Mouse (Mus musculus) neural tube, embryonic 11.5 days (tissue): ENCODE measurements around the gene Dvl2. TPM values are rescaled to one million over a fixed set of nuclear protein-coding genes. Genes with fewer than 3 reads are reported as not detected.

ENCODE experiments used
- ATAC-seq: fragments of 200-750 bp; cut with Nextera tagmentation; 2 replicates; pipeline ENCODE4 v1.8.0; 2017; ENCODE audit warnings: moderate number of reproducible peaks, mild to moderate bottlenecking, moderate TSS enrichment, moderate library complexity; ENCODE audit not compliant: insufficient read depth, low FRiP score, low TSS enrichment
- DNase-seq: peaks from one replicate; pipeline ENCODE4 v3.0.0-alpha.2; 2015; ENCODE audit warnings: low spot score
- H3K27ac ChIP-seq: fragments of 300-500 bp; sonication (generic); 2 replicates; pipeline ENCODE4 v1.5.1; 2014; ENCODE audit warnings: low read depth, mild to moderate bottlenecking, low read length
- H3K27me3 ChIP-seq: fragments of 300-500 bp; sonication (generic); 2 replicates; pipeline ENCODE4 v1.6.1; 2014; ENCODE audit warnings: mild to moderate bottlenecking, low read length, mixed read lengths; ENCODE audit not compliant: control insufficient read depth, insufficient read depth
- H3K36me3 ChIP-seq: fragments of 300-500 bp; sonication (generic); 2 replicates; pipeline ENCODE4 v1.6.1; 2014; ENCODE audit warnings: mild to moderate bottlenecking, low read length, moderate library complexity, mixed read lengths; ENCODE audit not compliant: control insufficient read depth, insufficient read depth
- H3K4me1 ChIP-seq: fragments of 300-500 bp; sonication (generic); 2 replicates; pipeline ENCODE4 v1.6.1; 2014; ENCODE audit warnings: low read length, mixed read lengths; ENCODE audit not compliant: control insufficient read depth, insufficient read depth
- H3K4me2 ChIP-seq: fragments of 300-500 bp; sonication (generic); 2 replicates; pipeline ENCODE4 v1.6.1; 2014; ENCODE audit warnings: low read depth, mild to moderate bottlenecking, moderate library complexity
- H3K4me3 ChIP-seq: fragments of 300-500 bp; sonication (generic); 2 replicates; pipeline ENCODE4 v1.5.1; 2014; ENCODE audit warnings: low read depth, low read length
- H3K9ac ChIP-seq: fragments of 300-500 bp; sonication (generic); 2 replicates; pipeline ENCODE4 v1.6.1; 2014; ENCODE audit warnings: mild to moderate bottlenecking, low read length
- H3K9me3 ChIP-seq: fragments of 300-500 bp; sonication (generic); 2 replicates; pipeline ENCODE4 v1.6.1; 2016; ENCODE audit warnings: low read length; ENCODE audit not compliant: control insufficient read depth
- WGBS: fragments of 180-500 bp; shearing (Covaris S2); extraction: QIAGEN DNeasy Blood & Tissue Kit; methylation state at CpG from one replicate; pipeline ENCODE4 v1.1.7; 2014; 5-methylcytosine and 5-hydroxymethylcytosine counted together
- polyA plus RNA-seq: library from polyadenylated mRNA; unstranded; fragments of >200 nt; fragmentation: Nextera tagmentation; extraction: Ambion mirVana; gene quantifications from 2 replicates; pipeline ENCODE4 v1.2.1, GENCODE M21; 2014

Dvl2 gene
- polyA plus RNA-seq, 1 experiment from 2014 or later, result 39.0 TPM

DNA sequence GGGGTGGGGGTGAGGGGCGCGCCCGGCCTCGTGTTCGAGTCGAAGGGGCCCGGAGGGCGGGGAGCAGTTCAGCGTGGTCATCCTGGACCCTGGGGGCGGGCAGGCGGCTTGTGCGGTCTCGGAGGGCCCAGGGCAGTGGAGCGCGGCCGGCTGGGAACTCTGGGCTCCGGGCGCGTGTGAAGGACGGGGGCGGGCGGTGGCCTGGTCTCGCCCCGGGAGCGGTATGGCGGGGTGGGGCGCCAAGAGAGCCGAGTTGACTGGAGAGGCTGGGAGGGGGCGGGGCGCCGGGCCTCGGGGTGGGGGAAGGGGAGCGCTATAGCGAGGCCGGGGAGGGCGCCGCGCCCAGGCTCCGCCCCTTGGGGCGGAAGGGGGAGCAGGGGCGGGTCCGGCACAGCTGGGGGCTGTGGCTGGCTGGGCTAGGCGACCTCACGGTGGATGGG, 3.3 kb upstream of the Dvl2 start:
- peaks cover 19% of the 10 kb centered on the region for H3K4me1 ChIP-seq
- DNase-seq, result peak; percentile 86

DNA sequence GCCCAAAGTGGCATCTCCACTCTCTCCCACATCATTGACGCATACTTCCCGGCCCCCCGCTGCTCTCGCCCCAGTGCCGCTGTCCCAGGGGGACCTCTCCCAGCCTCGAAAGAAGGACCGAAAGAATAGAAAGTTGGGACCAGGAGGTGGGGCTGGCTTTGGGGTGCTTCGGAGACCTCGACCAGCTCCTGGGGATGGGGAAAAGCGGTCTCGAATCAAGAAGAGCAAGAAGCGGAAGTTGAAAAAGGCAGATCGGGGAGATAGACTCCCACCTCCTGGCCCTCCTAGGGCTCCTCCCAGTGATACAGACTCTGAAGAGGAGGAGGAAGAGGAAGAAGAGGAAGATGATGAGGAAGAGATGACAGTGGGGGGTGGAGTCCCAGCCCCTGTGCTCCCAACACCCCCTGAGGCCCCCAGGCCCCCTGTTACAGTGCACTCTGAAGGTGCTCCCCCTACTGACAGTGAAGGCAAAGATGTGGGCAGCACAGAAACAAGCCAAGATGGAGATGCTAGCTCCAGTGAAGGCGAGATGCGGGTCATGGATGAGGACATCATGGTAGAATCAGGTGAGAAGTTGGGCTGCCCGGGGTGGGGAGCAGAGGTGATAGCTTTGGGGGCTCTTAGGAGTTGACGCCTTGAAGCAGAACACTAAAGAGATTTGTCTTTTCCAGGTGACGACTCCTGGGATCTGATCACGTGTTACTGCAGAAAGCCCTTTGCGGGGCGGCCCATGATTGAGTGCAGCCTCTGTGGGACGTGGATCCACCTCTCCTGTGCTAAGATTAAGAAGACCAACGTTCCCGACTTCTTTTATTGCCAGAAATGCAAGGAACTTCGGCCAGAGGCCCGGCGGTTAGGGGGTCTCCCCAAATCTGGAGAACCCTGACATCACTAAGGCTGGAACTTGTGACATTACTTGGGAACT, 1.6 kb upstream of the Dvl2 start:
- 93% methylated on average over 27 of the region's 27 CpGs for WGBS
- Histone ChIP-seq H3K4me3 (peak overlapping the region; percentile 5; the same call in 1 of the 2 replicates), H3K4me2 (no peak overlapping the region), H3K9me3 (no peaks in the 10 kb centered on the region), H3K36me3 (peaks cover 20% of the 10 kb centered on the region), H3K4me1 (peaks cover 18% of the 10 kb centered on the region), H3K27me3 (no peaks in the 10 kb centered on the region), H3K9ac (no peak overlapping the region), H3K27ac (no peak overlapping the region)
- ATAC-seq (no peak), DNase-seq (no peak)

More for the DNA sequence above, 3.3 kb upstream of the Dvl2 start:
- H3K9me3 ChIP-seq, result no peaks in the 10 kb centered on the region
- peak overlapping the region; percentile 95 for H3K4me3 ChIP-seq
- peak overlapping the region; percentile 48 for H3K4me2 ChIP-seq
- H3K36me3 ChIP-seq, result peaks cover 20% of the 10 kb centered on the region
- ATAC-seq, result 0 out of 2 replicates have a peak, but pooled peaks have one; percentile 7
- peak overlapping the region; percentile 96 for H3K27ac ChIP-seq
- no peaks in the 10 kb centered on the region for H3K27me3 ChIP-seq
- peak overlapping the region; percentile 93 for H3K9ac ChIP-seq
- 0% methylated on average over 5 of the region's 44 CpGs for WGBS

DNA sequence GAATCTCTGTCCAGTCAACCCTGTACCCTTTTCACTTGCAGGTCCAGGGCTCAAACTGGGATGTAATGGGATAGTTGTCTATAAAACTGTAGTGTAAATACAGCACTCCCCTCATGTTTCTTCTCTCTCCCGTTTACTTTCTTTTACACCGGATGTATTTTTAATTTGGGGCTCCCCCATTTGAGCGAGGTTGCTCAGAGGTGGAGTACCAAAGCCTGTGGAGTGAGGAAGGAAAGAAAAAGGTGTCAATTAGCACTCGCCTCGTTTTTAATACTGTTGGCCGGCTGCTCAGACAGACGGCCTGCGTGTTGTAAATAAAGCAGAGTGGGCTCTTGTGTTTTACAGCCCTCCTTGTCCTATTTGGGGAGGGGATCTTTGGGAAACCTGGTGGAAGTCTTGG, 729 bp upstream of the Dvl2 start:
- no peak overlapping the region for H3K9ac ChIP-seq
- peak overlapping the region; percentile 74 for H3K4me3 ChIP-seq
- H3K27me3 ChIP-seq, result no peaks in the 10 kb centered on the region
- WGBS, result 74% methylated on average over 8 of the region's 8 CpGs
- no peak for DNase-seq
- no peaks in the 10 kb centered on the region for H3K9me3 ChIP-seq
- H3K4me1 ChIP-seq, result peaks cover 18% of the 10 kb centered on the region
- H3K4me2 ChIP-seq, result no peak overlapping the region
- peaks cover 16% of the 10 kb centered on the region for H3K36me3 ChIP-seq
- ATAC-seq, result no peak
- H3K27ac ChIP-seq, result no peak overlapping the region

DNA sequence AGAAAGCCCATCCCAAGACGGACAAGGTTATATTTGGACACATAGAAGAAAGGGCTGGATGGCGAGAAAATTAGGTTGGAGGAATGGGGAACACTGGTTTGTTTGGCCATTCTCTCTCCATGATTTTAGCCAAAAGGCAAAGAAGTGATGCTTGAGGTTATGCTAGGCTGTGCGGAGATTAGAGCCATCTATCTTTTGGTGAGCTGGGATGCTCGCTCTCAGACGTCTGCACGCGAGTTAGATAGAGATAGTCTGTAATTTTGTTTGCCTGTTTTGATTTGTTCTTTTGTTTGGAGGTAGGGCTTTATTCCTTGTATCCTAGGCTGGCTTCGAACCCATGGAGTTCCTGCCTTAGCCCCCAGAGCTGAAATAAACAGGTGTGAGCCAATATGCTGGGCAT, 764 bp downstream of the Dvl2 start:
- Histone ChIP-seq H3K4me1 (peaks cover 18% of the 10 kb centered on the region), H3K9ac (peak overlapping the region; percentile 67), H3K4me3 (peak overlapping the region; percentile 74), H3K9me3 (no peaks in the 10 kb centered on the region), H3K36me3 (peaks cover 24% of the 10 kb centered on the region), H3K27me3 (no peaks in the 10 kb centered on the region), H3K4me2 (peak overlapping the region; percentile 83), H3K27ac (peak overlapping the region; percentile 80; the same call in 1 of the 2 replicates)
- DNase-seq (no peak), ATAC-seq (no peak)
- WGBS, result 13% methylated on average over 8 of the region's 8 CpGs

DNA sequence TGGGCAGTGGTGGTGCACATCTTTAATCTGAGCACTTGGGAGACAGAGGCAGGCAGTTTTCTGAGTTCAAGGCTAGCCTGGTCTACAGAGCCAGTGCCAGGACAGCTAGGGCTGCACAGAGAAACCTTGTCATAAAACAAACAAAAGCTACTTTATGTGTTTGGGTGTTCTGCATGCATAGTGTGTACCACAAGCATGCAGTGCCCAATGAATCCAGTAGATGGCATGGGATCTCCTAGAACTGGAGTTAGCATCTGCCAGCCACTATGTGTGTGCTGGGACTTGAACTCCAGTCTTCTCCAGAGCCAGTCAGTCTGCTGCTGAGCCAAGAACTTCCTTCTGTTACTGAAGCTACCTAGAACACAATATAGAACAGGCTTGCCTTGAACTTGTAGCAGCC, 1.5 kb downstream of the Dvl2 start:
- Histone ChIP-seq H3K36me3 (peaks cover 29% of the 10 kb centered on the region), H3K9me3 (no peaks in the 10 kb centered on the region), H3K9ac (no peak overlapping the region), H3K27ac (no peak overlapping the region), H3K4me1 (peaks cover 18% of the 10 kb centered on the region), H3K27me3 (no peaks in the 10 kb centered on the region), H3K4me2 (peak overlapping the region; percentile 83), H3K4me3 (peak overlapping the region; percentile 74)
- ATAC-seq (no peak), DNase-seq (peak; percentile 53)

DNA sequence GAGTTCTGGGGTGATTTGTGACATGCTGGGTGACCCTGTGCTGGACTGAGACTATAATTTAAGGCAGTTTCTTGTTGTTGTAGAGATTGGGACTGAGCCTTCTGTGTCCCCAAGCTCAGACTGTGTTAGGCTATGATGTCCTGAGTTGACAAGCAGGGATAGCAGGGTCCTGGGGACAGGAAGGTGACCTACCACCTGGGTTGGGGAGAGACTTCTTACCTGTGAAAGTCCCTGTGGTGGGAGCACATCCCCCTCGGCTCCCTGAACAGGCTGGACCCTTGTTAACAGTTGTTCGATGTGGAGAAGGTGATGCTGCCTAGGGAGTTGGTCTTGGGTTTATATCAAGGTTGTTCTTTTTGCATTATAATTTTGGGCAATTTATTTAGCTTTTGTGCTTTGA, 2.1 kb downstream of the Dvl2 start:
- H3K4me1 ChIP-seq, result peaks cover 18% of the 10 kb centered on the region
- no peak for DNase-seq
- 92% methylated on average over 2 of the region's 2 CpGs for WGBS
- H3K9me3 ChIP-seq, result no peaks in the 10 kb centered on the region
- H3K27me3 ChIP-seq, result no peaks in the 10 kb centered on the region
- ATAC-seq, result no peak
- H3K36me3 ChIP-seq, result peaks cover 32% of the 10 kb centered on the region
- no peak overlapping the region; the same call in 1 of the 2 replicates for H3K4me3 ChIP-seq
- H3K27ac ChIP-seq, result no peak overlapping the region
- peak overlapping the region; percentile 83 for H3K4me2 ChIP-seq
- H3K9ac ChIP-seq, result no peak overlapping the region

DNA sequence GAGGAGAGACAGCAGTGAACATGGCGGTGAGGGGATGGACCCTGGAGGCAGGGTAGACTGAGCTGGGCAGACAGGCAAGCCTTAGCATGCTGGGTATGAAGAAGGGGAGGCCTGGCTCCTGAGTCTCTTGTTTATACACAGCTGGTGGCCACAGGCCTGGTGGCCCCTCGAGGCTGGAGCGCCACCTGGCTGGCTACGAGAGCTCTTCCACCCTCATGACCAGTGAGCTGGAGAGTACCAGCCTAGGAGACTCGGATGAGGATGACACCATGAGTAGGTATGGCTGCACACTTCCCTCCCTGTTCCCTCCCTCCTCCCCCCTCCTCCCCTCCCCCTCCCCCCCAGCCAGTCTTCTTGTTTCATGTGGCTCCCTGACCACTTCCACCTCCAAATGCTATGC, 5.1 kb downstream of the Dvl2 start:
- no peaks in the 10 kb centered on the region for H3K27me3 ChIP-seq
- H3K9me3 ChIP-seq, result no peaks in the 10 kb centered on the region
- ATAC-seq (no peak), DNase-seq (no peak)
- H3K36me3 ChIP-seq, result peaks cover 37% of the 10 kb centered on the region
- no peak overlapping the region for H3K4me3 ChIP-seq
- H3K9ac ChIP-seq, result no peak overlapping the region
- 52% methylated on average over 5 of the region's 5 CpGs for WGBS
- H3K27ac ChIP-seq, result no peak overlapping the region
- H3K4me2 ChIP-seq, result no peak overlapping the region
- H3K4me1 ChIP-seq, result peaks cover 13% of the 10 kb centered on the region

DNA sequence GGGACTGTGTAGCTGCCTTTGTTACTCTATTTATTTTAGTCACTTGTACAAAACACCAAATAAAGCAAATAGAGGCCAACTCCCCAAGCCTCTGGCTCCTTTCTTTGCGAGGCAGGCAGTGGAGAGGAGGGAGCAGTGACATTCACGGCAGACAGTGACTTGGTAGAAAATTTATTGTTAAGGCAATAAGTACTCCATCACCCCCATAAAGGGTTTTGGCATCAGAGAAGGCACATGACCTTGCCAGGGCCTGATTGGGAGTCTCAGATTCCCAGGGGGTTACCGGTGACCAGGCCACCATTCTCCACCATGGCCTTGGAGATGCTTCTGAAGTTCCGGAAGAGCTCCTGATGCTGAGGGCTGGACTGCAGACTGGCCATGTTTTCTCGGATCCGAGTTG, 9.6 kb downstream of the Dvl2 start:
- Histone ChIP-seq H3K36me3 (peaks cover 50% of the 10 kb centered on the region), H3K4me1 (peaks cover 7% of the 10 kb centered on the region; the same call in 1 of the 2 replicates), H3K4me3 (no peak overlapping the region), H3K4me2 (no peak overlapping the region), H3K9me3 (no peaks in the 10 kb centered on the region), H3K9ac (no peak overlapping the region), H3K27me3 (no peaks in the 10 kb centered on the region), H3K27ac (no peak overlapping the region)
- ATAC-seq (no peak), DNase-seq (no peak)
- 94% methylated on average over 6 of the region's 6 CpGs for WGBS

DNA sequence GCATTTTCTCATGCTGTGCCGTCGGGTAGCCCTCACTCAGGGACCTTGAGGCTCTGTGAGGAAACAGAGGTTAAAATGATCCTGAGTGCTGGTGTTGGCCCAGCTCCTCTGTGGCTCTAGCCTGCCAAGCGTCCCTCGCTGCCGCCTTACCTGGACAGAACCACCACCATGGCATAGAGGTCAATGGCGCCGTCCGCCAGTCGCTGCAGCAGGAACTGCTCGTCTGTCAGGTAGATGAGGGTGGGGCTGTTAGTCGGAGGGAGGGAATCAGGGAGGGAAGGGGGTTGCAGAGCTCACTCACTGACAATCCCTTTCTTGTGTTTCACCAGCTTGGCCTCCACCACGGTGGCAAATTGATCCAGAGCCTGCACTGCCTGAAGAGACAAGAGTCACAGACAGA, 10.2 kb downstream of the Dvl2 start:
- WGBS, result 90% methylated on average over 12 of the region's 12 CpGs
- H3K9ac ChIP-seq, result no peak overlapping the region
- no peak for ATAC-seq

More for the DNA sequence above, 10.2 kb downstream of the Dvl2 start:
- Histone ChIP-seq H3K4me1 (peaks cover 7% of the 10 kb centered on the region; the same call in 1 of the 2 replicates), H3K27me3 (no peaks in the 10 kb centered on the region), H3K9me3 (no peaks in the 10 kb centered on the region), H3K36me3 (peaks cover 47% of the 10 kb centered on the region), H3K27ac (no peak overlapping the region), H3K4me2 (no peak overlapping the region), H3K4me3 (no peak overlapping the region)
- no peak for DNase-seq
